Mouse (Mus musculus): ENCODE results near the gene Bivm. TPM values are rescaled to one million over a fixed set of nuclear protein-coding genes. Genes with fewer than 3 reads are reported as not detected.

The Bivm gene
- total RNA-seq (2022) = 10 to 100 TPM; 29.7 to 47.3 (median 36.8) TPM

DNA sequence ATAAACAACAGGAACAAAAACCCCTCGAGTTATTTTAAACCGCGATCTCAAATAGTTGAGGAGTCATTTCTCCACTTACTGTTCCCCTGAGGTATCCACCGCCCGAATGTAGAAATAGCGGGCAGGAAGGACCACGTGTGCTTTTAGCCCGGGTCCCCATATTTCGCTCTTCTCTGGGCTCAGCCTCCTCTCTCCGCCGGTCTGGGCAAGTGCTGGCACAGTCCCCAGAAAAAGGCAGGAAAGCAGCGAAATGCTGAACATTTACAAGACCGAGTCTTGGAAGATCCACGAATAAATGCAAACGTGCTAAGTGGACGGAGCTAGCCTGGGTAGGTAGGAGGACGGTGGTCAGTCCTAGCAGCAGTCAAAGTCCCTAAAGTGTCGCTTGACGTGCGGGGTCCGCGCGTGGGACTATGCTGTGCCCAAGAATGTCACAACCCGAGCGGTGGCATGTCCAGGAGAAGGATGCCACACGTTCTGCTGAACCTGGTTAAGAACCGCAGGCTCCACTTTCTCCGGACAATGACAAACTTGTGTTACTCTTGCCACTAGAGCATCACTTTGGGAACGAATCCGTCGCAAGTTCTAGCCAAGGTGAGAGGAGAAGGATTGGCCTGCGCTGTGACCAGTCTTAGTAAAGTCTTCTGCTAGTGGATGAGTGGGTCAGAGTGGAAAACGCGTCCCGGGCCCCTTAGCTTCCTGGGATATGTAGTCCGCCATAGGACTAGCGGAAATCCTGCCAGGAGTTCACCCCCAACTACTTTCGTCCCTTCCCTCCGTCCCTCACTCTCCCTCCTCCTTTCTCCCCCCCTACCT lies at the start of gene Bivm, which contains the start of gene Kdelc1:
Bivm (plus strand) TSS at position 719 of the 816 bp plus-strand sequence.
Kdelc1 (minus strand) TSS at position 570 of the 816 bp plus-strand sequence.
- peak; percentile 94 to 95 for DNase-seq (ENCODE audit: low spot score in 2 of 2)

DNA sequence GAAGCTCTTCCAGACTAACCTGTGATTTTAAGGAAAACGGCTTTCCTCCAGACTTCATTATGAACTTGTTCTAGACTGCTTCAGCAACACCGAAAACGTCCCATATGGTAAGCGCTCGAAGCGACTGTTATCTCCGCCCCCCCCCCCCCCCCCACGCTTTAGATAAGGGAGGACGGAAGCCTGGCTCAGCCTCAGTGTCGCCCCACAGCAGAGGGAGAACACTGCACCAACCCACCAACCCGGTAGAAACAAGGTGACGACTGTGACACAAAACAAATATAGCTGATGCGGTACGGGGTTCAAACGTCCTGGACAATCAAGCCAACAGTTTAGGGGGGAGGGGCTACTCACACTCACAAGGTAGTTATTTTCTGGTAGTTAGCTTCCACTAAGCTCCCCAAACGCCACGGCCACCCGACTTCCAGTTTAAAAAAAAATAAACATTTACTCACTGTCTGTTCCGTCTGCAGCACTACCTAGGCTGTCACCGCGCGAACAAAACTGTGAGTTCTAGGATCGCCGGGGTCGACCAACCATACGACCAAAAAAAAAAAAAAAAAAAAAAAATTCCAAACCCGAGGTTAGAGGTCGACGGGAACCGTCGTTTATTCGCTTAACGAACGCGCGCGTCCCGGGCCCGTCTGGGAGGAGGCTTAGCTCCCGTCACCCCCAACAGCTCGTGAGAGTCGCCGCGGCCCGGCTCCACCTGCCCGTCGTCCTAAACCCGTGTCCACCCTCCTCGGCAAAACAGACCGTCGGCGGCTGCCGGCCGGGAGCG lies 17.1 kb upstream of the Bivm start:
- DNase-seq (ENCODE audit: low spot score in 2 of 2) = peak in 1 of 2 experiments; percentile 9

DNA sequence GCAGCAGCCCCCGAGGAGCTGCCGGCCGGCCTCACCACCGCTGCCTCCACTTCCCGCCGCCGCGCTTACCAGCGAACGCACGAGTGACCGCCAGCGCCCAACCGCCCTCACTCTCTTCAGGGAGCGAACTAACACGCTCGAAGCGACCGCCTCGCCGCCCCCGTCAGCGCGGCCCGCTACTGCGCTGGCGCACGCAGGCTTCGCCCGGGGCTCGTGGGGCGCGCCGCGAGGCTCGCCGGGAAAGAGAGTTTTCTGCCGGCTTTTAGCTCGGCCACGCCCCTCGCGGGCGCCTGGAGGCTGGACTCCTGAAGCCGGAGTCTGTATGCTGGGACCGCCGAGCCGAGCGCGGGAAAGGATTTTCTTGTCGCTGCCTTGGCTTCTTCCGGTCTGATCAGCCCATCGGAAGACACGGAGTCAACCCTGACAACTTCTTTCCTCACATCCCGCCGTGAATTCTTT lies 16.5 kb upstream of the Bivm start, which contains the start of gene Tex30:
Tex30 (minus strand) TSS at position 183 of the 459 bp plus-strand sequence.
- DNase-seq (ENCODE audit: low spot score in 2 of 2) = peak; percentile 86 to 92

DNA sequence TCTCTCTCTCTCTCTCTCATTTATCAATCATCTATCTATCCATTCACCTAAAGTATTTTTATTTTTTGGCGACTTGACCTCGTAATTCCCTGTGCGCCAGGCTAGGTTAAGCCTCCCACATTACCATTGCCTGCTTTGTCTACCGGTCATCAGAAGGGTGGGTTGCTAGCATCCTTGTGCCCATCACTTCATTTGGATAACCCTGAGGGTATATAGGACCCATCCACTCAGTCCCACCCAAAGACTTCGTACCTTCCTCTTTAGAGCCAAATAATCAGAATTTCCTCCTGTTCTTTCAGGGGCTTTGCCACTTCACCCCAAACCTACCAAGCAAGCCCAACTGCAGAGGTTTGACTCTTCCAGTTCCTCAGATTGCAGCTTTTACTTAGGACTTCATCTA lies 15.8 kb upstream of the Bivm start:
- DNase-seq (ENCODE audit: low spot score in 2 of 2) = no peak

DNA sequence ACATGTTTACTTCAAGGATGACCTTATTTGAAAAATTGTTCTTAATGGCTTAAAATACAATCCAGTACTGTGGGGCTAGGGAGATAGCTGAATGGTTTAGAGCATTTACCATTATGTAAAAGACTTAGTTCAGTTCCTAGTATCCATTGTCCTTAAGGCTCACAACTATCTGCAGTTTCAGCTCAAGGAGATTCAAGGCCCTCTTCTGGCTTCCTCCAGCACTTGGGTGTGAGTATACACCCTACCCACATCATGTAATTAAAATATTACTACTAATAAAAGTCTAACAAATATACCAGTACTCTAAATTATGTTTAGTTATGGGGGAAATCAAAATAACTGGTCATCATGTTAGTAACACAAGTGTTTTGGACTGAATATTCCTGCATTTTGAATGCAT lies 1.2 kb upstream of the Bivm start:
- DNase-seq (ENCODE audit: low spot score in 2 of 2) = no peak

DNA sequence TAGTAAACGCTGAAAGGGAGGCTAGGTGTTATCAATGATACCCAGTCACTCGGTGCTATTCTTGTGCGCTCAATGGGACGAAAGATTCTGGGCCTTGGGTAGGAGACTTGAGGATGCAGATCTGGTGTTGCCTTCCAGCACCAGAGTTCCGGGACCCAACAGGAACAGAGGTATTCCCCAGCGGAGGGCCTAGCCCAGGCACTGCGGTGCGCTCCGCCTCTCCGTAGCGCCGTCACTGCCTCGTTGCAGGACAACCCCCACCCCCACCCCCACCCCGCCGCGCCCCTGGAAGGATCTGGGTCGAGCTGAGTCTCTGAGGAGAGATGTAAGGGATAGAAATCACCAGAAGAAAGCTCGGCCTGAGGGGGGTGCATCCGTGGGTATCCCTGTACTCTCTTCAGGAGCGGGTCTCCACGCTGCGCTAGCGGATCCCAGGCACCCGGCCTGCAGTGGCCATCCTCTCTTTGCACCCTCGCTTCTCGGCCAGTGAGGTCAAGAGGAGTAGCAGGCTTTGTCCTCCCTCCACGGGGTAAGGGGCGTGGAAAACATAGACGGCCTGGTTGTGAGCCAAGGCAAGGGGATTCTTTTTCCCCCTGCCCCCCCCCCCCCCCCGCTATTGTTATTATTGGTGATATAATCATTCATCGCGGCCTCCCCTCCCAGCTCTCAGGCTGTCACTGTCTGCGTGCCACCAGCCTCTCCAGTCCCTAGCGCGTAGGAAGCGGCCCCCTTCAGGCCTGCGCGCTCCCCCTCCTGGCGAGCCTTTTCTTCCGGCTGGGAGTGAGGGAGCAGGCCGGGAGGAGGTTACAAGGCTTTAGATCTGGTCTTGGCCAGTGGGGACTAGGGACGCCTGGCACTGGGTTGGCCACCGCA lies 680 bp downstream of the Bivm start:
- DNase-seq (ENCODE audit: low spot score in 2 of 2) = peak; percentile 71 to 79

DNA sequence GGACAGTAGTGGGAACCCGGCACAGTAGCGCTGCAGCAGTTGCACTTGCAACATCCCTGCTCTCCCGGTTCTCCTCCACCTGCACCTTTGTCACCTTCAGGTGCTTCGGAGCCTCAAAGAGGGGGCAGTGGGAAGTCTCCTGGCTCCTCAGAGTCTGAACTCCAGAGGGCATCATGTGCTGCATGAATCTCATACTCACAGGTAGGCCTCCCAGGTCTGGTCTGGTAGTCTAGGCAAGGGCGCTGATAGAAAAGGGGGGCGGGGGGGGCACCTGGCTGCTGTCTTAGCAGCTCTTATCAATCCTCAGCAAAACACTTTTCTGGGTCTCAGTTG lies 1.3 kb downstream of the Bivm start:
- no peak for DNase-seq (ENCODE audit: low spot score in 2 of 2)

DNA sequence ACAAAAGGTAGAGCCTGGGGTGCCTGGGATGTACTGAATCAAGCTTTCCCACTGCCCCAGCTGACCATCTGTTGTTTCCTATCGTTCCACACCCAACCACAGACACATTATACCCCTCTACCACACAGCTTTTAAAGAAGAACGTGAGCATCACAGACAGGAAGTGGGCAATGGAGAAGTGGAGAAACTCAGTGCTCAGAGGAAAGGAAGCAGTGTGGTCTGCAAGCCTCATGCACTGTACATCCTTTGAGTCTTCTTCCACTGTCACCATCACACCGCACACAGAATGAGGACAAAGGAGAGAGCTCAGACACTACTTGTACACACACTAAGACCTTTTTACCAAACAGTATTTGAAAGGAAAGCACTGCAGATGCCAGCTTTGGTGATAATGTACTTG lies 3.5 kb downstream of the Bivm start:
- DNase-seq (ENCODE audit: low spot score in 2 of 2) = no peak

DNA sequence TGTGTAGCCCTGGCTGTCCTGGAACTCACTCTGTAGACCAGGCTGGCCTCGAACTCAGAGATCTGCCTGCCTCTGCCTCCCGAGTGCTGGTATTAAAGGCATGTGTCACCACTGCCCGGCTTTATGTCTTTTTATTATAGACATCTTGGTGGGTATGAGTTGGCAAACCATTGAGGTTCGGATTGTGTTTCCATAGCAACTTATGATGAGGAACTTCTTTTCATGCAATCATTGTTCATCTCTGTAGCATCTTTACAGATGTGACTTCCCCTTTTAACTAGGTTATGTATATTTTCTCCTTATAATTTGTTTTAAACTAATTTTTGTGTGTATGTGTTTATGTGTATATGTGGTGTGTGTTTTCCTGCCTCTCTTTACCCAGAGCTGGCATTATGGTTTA lies 6.8 kb downstream of the Bivm start:
- no peak for DNase-seq (ENCODE audit: low spot score in 2 of 2)

DNA sequence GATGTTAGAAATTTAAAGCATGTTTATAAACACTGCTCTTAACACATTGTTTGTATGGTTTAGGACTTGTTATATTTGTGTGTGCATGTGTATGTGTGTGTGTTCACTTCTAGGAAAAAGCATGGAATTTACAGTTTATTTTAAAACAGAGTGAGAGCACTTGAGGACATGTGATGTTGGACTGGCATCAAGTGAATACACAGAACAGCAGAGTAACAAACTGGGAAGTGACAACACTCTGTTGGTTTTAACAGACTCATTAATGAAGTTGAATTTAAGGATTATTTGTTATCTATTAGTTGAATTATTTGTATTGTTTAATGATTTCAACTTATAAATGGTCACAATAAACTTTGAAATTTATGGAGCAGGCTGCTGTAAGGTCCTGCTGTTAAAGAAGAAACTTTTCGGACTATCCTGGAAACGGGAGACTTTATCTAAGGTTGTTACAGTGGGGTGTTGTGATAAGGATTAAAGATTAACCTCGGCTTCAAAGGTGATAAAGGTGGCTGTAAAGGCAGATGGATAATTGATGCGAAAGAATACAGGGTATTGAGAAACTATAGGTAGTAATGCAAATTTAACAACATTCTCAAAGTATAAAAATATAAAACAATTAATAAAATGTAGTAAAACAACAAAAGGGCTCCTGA lies 11.3 kb downstream of the Bivm start:
- DNase-seq (ENCODE audit: low spot score in 2 of 2) = no peak

DNA sequence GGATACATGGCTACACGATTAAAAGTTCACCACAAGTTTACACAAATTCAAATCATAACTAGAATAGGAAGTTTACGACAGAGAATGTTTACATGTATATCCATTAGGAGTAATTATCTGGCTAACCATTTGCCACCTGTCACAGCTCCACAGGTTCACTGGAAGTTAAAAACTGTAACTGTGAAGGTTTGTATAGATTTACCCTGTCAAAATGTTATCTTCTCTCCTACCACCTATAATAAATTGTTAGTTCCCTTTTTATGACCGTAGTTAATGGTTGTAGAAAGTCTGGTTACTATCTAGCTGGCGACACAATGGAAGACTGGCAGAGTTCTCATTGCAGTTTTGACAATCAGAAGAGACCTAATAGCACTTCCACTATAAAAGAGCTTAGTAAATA lies 21.5 kb downstream of the Bivm start:
- DNase-seq (ENCODE audit: low spot score in 2 of 2) = no peak

DNA sequence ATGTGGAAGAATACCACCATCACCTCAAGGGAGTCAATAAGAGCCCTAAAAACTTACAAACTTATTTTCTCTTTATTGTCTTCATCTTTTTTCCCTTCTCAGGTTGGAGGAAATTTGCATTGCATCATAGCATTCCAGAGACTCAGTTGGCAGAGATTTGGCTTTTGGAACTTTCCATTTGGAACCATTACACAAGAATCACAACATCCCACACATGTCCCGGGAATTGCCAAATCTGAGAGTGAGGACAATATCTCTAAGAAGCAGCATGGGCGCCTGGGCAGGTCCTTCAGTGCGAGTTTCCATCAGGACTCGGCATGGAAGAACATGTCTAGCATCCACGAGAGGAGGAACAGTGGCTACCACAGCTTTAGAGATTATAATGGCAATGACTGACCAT lies 24.0 kb downstream of the Bivm start:
- no peak for DNase-seq (ENCODE audit: low spot score in 2 of 2)

DNA sequence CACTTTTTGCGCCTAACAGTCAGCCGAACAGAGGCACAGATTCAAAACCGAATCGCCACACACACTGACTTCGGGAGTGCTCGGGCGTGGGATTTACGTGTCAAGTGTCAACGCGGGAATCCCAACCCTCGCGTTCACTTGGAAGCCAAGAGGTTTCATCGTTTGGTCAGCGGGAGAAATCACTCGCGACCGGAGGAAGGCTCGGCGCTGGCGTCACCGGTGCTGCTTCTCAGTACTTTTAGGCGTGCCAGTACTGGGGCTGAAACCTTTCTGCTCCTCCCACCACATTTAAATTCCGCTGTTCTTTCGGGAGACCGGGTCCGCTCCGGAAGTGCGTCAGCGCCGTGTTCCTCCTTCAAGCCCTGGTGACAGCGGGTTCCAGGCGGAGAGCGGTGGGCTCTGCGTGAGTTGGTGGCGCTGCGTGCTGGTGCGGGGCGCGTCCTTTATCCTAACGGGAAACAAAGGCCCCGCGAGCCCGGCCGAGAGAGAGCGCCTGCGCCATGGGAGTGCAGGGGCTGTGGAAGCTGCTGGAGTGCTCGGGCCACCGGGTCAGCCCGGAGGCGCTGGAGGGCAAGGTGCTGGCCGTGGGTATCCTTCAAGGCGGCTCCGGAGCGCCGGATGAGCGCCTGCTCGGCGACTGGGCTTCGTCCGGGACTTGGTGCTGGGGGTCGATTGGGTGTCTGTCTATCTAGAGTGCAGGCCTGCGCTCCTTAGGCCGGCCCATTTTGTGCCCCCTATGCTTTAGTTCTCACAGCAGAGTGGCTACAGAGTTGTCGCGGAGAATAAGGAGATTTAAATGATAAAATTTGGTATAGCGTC lies 29.0 kb downstream of the Bivm start, which contains the start of gene Ercc5:
Ercc5 (plus strand) TSS at position 182 of the 819 bp plus-strand sequence.
- DNase-seq (ENCODE audit: low spot score in 2 of 2) = peak; percentile 79 to 84

DNA sequence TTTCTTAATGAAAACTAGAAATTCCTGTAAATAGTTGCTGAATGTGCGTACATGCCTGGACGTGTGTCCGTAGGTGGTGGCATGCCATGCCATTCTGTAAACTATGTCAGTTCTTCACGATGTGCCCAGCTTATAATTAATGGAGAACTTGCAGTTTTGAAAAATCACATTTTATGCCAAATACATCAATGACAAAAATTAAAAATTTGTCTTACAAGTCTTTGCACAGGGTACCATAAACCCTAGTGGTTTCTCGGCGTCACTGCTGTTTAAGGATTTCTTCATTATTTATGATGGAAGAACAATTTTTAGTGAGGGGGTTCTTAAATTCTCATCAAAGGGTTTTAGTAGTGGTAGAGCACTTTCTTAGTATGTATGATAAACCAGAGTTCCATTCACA lies 29.9 kb downstream of the Bivm start:
- DNase-seq (ENCODE audit: low spot score in 2 of 2) = no peak

DNA sequence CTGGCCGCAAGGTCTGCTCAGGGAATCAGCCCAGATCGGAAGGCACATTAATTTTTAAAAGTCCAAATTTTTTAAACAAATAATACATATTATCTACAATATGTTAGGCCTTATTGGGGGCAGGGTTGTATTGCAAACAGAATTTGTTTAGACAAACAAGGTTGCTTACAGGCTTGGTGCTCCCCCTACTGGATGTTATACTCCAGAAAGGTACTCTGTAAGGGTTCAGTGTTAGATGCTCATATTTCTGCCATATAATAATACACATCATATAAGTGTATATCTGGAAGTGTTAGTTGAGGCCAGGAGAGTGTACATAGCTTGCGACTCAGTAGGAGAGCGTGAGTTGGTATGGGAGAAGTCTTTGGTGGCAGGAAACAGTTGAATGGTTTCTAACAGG lies 36.5 kb downstream of the Bivm start:
- no peak for DNase-seq (ENCODE audit: low spot score in 2 of 2)

DNA sequence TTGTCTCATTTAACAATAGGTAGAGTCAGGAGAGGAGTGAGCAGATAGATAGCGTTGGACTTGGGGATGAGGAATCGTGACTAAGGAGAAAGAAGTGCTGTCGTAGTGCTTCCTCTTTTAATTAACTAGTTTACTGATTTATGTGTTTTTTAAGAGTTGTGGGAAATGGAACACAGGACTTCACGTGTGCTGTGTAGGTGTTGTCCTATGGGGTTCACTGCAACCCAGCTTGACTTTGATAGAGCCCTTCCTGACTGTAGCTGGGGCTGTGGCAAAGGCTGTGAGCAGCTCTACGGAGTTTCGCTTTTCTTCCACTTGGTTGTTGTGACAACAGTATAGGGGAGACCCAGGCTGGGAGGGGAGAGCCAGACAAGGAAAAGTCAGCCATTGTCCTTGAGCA lies 39.6 kb downstream of the Bivm start:
- no peak for DNase-seq (ENCODE audit: low spot score in 2 of 2)

DNA sequence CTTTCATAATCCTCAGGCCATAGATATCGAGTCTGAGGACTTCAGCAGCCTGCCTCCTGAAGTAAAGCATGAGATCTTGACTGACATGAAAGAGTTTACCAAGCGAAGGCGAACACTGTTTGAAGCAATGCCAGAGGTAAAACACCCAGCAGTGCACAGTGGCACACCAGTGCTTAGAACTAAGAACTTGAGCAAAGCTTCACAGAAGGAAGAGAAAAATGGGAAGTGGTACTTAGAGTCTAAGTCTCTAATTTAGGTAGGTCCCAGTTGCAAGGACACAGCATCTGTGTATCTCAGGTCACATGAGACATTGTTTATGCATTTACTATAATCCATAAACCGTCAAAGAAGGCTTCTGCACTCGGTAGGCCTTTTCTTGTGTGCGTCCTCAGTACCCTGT lies 43.1 kb downstream of the Bivm start:
- no peak for DNase-seq (ENCODE audit: low spot score in 2 of 2)

DNA sequence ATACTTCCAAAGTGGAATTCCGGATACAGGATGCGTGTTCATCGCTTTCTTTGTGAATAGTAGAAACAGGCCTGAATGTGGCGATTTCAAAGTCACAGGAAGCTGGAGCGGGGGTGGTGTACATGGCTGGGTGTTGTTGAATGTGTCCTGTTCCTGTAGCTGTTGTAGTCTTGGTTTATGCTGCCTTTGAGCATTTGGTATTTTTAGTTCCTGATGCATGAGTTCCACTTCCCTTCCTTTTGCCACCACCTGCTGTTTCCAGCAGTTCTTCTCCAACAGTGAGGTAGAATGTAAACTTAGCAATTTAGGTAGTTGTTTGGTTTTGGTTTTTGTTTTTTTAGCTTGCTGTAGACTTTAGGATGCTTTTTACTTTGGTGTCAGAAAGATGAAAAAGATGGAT lies 43.6 kb downstream of the Bivm start:
- no peak for DNase-seq (ENCODE audit: low spot score in 2 of 2)

DNA sequence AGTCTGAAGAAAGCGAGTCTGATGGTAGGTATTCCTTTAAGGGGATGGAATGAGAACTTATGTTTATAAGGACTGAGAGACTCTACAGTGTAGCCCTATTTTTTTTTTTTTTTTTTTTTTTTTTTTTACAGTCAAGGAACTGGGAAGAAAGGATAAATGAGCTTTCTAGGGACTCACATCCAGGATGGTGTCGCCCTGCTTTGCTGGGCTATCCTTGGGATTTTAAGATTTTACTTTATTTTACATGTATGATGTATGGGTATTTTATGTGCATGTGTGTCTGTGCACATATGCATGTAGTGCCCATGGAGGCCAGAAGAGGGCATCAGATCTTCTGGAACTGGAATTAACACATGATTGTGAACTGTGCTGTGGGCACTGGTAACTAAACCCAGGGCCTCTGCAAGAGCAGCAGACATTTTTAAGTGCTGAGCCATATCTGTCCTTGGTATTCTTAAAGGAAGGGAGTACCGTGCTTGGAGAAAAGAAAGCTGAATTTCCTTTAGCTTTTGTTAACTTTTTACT lies 49.2 kb downstream of the Bivm start:
- DNase-seq (ENCODE audit: low spot score in 2 of 2) = no peak

DNA sequence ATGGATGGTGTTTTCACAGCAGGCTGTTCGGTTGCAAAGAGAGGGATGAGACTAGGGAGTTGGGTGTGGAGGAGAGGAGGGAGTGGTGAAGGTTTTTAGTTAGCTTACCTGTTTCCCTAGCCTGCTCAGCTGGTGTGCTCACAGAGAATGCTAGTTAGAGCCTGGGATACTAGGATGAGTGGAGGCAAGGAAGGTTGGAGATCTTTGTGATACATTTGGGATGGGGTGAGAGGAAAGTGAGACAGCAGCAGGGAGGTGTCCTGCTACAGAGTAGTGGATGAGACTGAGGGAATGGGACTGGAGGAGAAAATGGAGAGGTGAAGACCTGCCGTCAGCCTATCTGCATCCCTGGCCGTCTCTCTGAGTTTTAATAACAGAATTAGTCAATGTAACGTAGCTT lies 53.9 kb downstream of the Bivm start:
- DNase-seq (ENCODE audit: low spot score in 2 of 2) = no peak

Measured in layer of hippocampus, adult 8-10 months (tissue).